Mouse (Mus musculus) limb, embryonic 14.5 days (tissue): ENCODE data around the gene Chrdl2. TPM values are rescaled to one million over a fixed set of nuclear protein-coding genes. Genes with fewer than 3 reads are reported as not detected.

Experiments
- ATAC-seq: fragments of 200-750 bp; cut with Nextera tagmentation; 2 replicates; pipeline ENCODE4 v1.8.0; 2017; ENCODE audit warnings: low read depth, moderate number of reproducible peaks, moderate TSS enrichment; ENCODE audit not compliant: low FRiP score
- DNase-seq: peaks from one replicate; pipeline ENCODE4 v3.0.0-alpha.2; 2015; ENCODE audit warnings: low spot score
- H3K27ac ChIP-seq: fragments of 300-500 bp; sonication (generic); replicated peaks from 2 replicates; pipeline ENCODE4 v1.5.1; 2014; ENCODE audit warnings: low read depth, mild to moderate bottlenecking, low read length, moderate library complexity, mixed read lengths
- H3K27me3 ChIP-seq: fragments of 300-500 bp; sonication (generic); 2 replicates; pipeline ENCODE4 v1.6.1; 2014; ENCODE audit warnings: low read length, mixed read lengths; ENCODE audit not compliant: control insufficient read depth, insufficient read depth
- H3K36me3 ChIP-seq: fragments of 300-500 bp; sonication (generic); 2 replicates; pipeline ENCODE4 v1.6.1; 2014; ENCODE audit warnings: mild to moderate bottlenecking, low read length, moderate library complexity, mixed read lengths; ENCODE audit not compliant: control insufficient read depth, insufficient read depth
- H3K4me1 ChIP-seq: fragments of 300-500 bp; sonication (generic); 2 replicates; pipeline ENCODE4 v1.6.1; 2014; ENCODE audit warnings: antibody characterized with exemption, low read length, mixed read lengths; ENCODE audit not compliant: control insufficient read depth, insufficient read depth
- H3K4me2 ChIP-seq: fragments of 300-500 bp; sonication (generic); replicated peaks from 2 replicates; pipeline ENCODE4 v1.6.1; 2014; ENCODE audit warnings: low read depth, mild to moderate bottlenecking, low read length, moderate library complexity; ENCODE audit not compliant: severe bottlenecking
- H3K4me3 ChIP-seq: fragments of 300-500 bp; sonication (generic); replicated peaks from 2 replicates; pipeline ENCODE4 v1.5.1; 2014; ENCODE audit warnings: low read length
- H3K9ac ChIP-seq: fragments of 300-500 bp; sonication (generic); 2 replicates; pipeline ENCODE4 v1.6.1; 2014; ENCODE audit warnings: mild to moderate bottlenecking, low read depth, low read length, moderate library complexity; ENCODE audit not compliant: severe bottlenecking
- H3K9me3 ChIP-seq: fragments of 300-500 bp; sonication (generic); 2 replicates; pipeline ENCODE4 v1.6.1; 2016; ENCODE audit warnings: low read length; ENCODE audit not compliant: control insufficient read depth
- POLR2A ChIP-seq: fragments of 200-500 bp; IDR thresholded peaks from 2 replicates; pipeline ENCODE4 v1.8.0; 2012; ENCODE audit warnings: inconsistent platforms, mild to moderate bottlenecking, moderate library complexity, borderline replicate concordance; ENCODE audit not compliant: insufficient read depth, insufficient read length; ENCODE audit errors: extremely low read depth
- WGBS: fragments of 180-500 bp; shearing (Covaris S2); extraction: QIAGEN DNeasy Blood & Tissue Kit; methylation state at CpG from one replicate; pipeline ENCODE4 v1.1.7; 2014; 5-methylcytosine and 5-hydroxymethylcytosine counted together
- polyA plus RNA-seq, 2 experiments: library from polyadenylated mRNA; depleted of rRNA in 1 of 2; stranded (reverse) in 1 of 2; unstranded in 1 of 2; fragments of >200 nt; fragmentation: Nextera tagmentation in 1 of 2; extraction: Ambion mirVana in 1 of 2; gene quantifications; 2 replicates each; pipeline versions ENCODE4 v1.2.1 to v1.2.3; 2012 to 2014

Gene Chrdl2
- polyA plus RNA-seq, 2 experiments: 2.1 to 4.0 TPM

GRCm38 (mm10) chr7:100033672-100034071 is 27.7 kb downstream of the Chrdl2 start:
- 54% methylated on average over 5 of the region's 5 CpGs for WGBS
- H3K27ac ChIP-seq: no peak overlapping the region
- ATAC-seq (no peak), DNase-seq (no peak)
- H3K4me2 ChIP-seq: no peak overlapping the region
- no peak overlapping the region for H3K4me3 ChIP-seq
- no peak for TF ChIP-seq POLR2A
- no peaks in the 10 kb centered on the region for H3K27me3 ChIP-seq
- H3K4me1 ChIP-seq: peaks cover 2% of the 10 kb centered on the region; the same call in 1 of the 2 replicates
- H3K9me3 ChIP-seq: no peaks in the 10 kb centered on the region
- H3K36me3 ChIP-seq: no peaks in the 10 kb centered on the region
- H3K9ac ChIP-seq: no peak overlapping the region

- H3K36me3 ChIP-seq: no peaks in the 10 kb centered on the region
- H3K4me3 ChIP-seq: no peak overlapping the region
- ATAC-seq (no peak), DNase-seq (peak; percentile 16)
- no peak overlapping the region for H3K9ac ChIP-seq
- 70% methylated on average over 11 of the region's 11 CpGs for WGBS
- no peak overlapping the region for H3K4me2 ChIP-seq
- H3K27me3 ChIP-seq: no peaks in the 10 kb centered on the region
- peaks cover 2% of the 10 kb centered on the region; the same call in 1 of the 2 replicates for H3K4me1 ChIP-seq
- TF ChIP-seq POLR2A: no peak
- 0 out of 2 replicates have a peak overlapping the region, but pooled peaks have one; percentile 20 for H3K27ac ChIP-seq
- no peaks in the 10 kb centered on the region for H3K9me3 ChIP-seq
These were observed 29.0 kb downstream of the Chrdl2 start for GRCm38 (mm10) chr7:100034815-100035463.

- Histone ChIP-seq H3K27me3 (no peaks in the 10 kb centered on the region), H3K4me1 (peaks cover 2% of the 10 kb centered on the region; the same call in 1 of the 2 replicates), H3K4me3 (no peak overlapping the region), H3K27ac (no peak overlapping the region), H3K9me3 (no peaks in the 10 kb centered on the region), H3K36me3 (no peaks in the 10 kb centered on the region), H3K4me2 (no peak overlapping the region), H3K9ac (no peak overlapping the region)
- no peak for TF ChIP-seq POLR2A
- WGBS: 81% methylated on average over 7 of the region's 7 CpGs
- no peak for ATAC-seq
- no peak for DNase-seq
These were observed 30.1 kb downstream of the Chrdl2 start for GRCm38 (mm10) chr7:100036050-100036449.

GRCm38 (mm10) chr7:100036495-100036894 is 30.5 kb downstream of the Chrdl2 start:
- 69% methylated on average over 3 of the region's 3 CpGs for WGBS
- no peak overlapping the region for H3K4me2 ChIP-seq
- no peak for TF ChIP-seq POLR2A
- ATAC-seq (no peak), DNase-seq (no peak)
- H3K4me3 ChIP-seq: no peak overlapping the region
- H3K9me3 ChIP-seq: no peaks in the 10 kb centered on the region
- no peak overlapping the region for H3K9ac ChIP-seq
- peaks cover 2% of the 10 kb centered on the region; the same call in 1 of the 2 replicates for H3K4me1 ChIP-seq
- H3K27ac ChIP-seq: no peak overlapping the region
- no peaks in the 10 kb centered on the region for H3K27me3 ChIP-seq
- no peaks in the 10 kb centered on the region for H3K36me3 ChIP-seq

GRCm38 (mm10) chr7:100042120-100042519 is 36.1 kb downstream of the Chrdl2 start:
- no peaks in the 10 kb centered on the region for H3K36me3 ChIP-seq
- no peaks in the 10 kb centered on the region for H3K27me3 ChIP-seq
- no peak; the same call in 1 of the 2 replicates for ATAC-seq
- 6% methylated on average over 30 of the region's 31 CpGs for WGBS
- no peaks in the 10 kb centered on the region for H3K9me3 ChIP-seq
- H3K9ac ChIP-seq: no peak overlapping the region
- no peak for TF ChIP-seq POLR2A
- peaks cover 9% of the 10 kb centered on the region; the same call in 1 of the 2 replicates for H3K4me1 ChIP-seq
- H3K4me2 ChIP-seq: peak overlapping the region; percentile 23; the same call in 1 of the 2 replicates
- no peak overlapping the region for H3K27ac ChIP-seq
- DNase-seq: no peak
- no peak overlapping the region for H3K4me3 ChIP-seq
